Mouse (Mus musculus) thymus, adult 2 months (tissue): ENCODE measurements at regions not wholly inside any gene's neighbourhood (a gene's known extent, or its start where the extent isn't known, plus 50 kb on each side); places are given as distances from the start of the nearest gene placed in this dataset.

Source experiments
- CTCF ChIP-seq: fragments of 200-500 bp; IDR thresholded peaks from 2 replicates; pipeline ENCODE4 v1.5.1; 2012; ENCODE audit warnings: mild to moderate bottlenecking, control low read depth, low read length, moderate library complexity, borderline replicate concordance; ENCODE audit not compliant: control insufficient read depth, poor library complexity, insufficient read depth; ENCODE audit errors: extremely low read depth
- POLR2A ChIP-seq: fragments of 200-500 bp; IDR thresholded peaks from 2 replicates; pipeline ENCODE4 v1.6.1; 2012; ENCODE audit warnings: mild to moderate bottlenecking, low read length, control low read depth, moderate library complexity; ENCODE audit not compliant: control insufficient read depth, poor library complexity, insufficient read depth; ENCODE audit errors: extremely low read depth

DNA sequence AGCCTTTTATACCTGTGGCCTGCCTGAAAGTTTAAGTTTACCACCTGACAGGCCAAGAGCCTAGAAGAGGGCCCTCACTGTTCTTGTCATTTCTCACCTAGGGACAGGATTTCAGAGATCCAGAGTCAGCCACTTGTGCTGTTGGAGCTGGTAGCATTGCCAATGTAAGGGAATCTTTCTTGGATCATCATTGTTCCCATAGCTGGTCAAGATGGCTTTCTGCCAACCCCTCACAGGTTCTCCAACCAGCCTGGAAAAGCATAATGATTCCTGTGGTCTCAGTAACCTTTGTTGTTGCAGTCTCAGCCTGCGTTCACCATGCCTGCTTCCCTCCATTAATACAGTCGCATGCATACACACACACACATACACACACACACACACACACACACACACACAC lies 67.1 kb upstream of the Nxpe4 start:
- TF ChIP-seq POLR2A (no peak), CTCF (no peak)
